Mouse (Mus musculus): Measurements from ENCODE around the gene Cdk14.

Cdk14 gene

DNA sequence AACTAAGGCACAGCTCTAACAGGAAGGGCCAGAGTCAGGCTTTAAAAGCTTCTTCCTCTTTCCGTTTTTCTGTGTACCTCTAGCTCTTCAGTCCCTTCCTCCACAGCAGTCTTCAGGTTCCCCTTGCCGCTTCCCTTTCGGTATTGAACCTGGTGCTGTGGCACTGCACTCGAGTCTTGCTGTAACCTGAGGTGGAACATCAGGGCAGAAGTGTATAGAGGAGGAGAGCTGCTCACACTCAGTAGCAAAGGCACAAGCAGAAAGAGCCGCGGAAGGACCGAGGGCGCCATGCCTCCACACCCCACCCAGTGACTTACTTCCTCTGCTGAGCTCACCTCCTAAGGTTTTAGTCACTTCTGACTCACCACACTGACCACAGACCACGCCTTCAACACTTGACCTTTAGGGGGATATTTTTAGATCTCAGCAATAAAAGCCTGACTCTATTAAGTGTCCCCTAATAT lies at the start of gene Cdk14:
TSS of gene Cdk14 (minus strand) at position 321 of the 464 bp plus-strand sequence.
- peak; percentile 50 to 60 for DNase-seq

DNA sequence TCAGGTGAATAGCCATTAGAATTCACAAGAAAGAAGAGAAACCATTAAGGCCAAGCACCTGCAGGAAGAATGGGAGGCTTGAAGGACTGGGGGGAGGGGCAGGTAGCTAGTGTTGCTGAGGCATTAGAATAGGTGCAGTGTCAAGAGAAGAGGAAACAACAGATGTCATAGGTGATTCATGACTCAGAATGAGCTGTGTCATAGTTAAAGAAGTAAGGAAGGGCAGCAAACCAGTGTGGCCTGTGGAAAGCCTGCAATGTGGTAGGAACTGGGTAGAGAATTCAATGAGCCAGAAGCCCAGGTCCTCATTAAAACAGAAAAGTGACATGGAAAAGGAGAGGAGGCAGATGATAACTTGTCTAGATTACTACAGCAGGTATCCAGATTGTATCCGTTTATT lies 45.1 kb upstream of the Cdk14 start:
- DNase-seq, result no peak

DNA sequence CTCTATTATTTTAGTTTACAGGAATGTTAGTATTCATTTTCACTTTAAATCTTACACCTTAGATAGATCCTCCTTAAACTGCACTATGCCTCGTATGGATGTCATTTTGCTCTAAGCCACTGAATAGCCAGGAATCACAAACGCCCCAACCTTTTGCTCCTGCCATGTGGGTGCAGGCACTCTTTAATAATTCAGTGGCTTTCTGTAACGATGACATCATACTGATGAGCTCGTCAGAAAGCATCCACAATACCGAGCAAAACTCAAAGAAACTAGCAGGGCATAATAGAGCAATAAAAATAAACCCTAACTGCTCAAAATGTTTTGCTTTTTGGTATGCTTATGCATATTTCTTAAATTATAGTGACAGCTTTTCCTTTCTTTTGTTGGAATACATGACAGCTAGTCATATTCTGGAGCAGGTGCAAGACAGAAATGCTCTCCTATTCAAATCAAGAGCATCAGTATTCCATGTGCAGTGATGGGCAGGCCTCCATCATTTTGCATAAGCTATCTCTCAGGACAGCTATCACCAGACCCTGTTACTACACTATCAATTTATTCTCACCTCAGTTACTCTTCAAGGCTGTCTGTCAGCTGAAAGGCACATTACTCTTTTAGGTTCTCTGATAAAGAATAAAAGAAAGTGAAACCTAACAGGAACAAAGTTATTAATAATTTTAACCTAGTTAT lies 11.8 kb upstream of the Cdk14 start:
- no peak for DNase-seq

DNA sequence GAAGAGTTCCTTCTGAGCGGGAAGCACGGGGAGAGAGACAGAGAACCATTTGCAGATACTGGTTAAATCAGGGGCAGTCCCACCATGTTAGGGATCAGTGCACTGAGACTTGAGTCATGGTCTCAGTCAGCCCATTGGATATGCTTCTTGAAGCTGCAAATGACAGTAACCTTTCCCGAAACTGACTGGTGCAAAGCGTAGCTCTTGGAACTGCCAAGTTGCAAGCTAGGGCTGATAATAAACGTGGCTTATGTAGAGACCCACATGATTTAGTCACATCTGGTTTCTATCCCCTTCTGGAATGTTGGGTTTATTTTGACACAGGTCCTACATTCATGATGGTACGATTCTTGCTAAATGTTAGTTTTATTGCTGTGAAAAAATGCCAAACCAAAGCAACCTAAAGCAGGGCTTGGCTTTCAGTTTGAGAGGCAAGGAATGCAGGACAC lies 3.6 kb upstream of the Cdk14 start:
- DNase-seq, result no peak

DNA sequence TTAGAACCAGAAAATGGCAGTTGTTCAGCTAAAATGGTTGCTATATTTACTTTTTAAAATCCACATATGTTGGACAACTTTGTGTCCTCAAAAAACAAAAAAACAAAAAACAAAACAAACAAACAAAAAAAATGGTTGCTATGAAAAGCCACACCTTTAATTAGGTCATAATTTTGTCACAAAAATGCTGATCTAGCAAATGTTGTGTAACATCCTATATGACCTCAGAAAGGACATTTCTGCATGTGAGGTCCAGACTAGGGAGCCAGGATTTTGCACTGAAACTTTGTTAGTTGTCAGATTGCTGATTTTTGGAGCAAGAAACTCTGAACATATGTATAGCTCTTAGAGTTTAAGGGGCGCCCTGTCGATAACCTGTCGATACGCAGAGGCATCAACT lies 3.0 kb upstream of the Cdk14 start:
- DNase-seq, result no peak

DNA sequence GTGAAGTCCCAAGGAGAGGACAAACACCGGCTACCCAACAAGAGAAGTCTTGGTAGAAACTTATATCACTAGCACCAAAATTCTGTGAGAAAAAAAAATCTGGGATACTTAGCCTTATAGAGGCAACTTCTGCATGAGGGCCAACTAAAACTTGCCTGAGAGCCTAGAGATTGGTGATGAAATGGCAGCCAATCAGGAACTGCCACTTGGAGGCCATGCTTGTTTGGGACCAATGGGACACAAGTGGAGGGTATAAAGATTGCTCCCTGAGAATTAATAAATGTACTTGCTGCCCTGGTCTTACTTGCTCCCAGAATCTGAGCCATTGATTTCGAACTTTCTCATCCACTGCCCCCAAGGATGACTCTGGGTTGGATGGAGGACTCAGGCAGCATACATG lies 1.3 kb upstream of the Cdk14 start:
- no peak for DNase-seq

DNA sequence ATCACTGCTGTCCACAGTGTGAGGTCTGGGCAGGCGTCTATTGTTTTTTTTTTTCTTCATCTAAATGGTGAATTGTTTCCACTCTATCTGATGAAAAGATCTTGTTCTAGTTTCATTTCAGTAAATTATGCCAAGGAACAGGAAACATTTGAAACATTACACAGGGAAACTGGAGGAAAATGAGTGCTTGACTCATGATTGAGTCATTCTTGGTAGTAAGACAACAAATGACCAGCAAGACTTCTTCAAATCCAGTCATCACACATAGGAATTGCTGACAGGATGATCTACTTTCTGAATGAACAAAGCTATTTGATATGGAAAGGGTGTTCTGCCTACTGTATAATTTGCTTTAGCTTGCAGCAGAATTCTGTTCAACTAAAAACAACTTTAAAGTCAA lies 859 bp downstream of the Cdk14 start:
- DNase-seq, result no peak

DNA sequence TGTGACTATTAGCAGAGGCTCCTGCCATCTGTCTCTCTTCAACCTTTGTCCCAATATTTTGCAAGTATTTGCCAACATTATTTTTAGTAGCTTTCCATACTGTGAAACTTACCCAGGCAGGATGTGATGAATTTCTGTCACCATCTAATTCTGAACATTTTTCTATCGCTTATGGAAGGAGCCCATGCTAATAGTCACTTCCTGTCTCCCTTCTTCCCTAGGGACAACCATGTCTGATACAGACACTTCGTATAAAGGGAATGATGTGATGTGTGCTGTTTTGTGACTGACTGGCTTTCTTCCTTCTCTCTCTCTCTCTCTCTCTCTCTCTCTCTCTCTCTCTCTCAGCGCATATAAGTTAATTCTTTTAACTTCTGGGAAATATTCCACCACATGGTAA lies 5.3 kb downstream of the Cdk14 start:
- no peak for DNase-seq

DNA sequence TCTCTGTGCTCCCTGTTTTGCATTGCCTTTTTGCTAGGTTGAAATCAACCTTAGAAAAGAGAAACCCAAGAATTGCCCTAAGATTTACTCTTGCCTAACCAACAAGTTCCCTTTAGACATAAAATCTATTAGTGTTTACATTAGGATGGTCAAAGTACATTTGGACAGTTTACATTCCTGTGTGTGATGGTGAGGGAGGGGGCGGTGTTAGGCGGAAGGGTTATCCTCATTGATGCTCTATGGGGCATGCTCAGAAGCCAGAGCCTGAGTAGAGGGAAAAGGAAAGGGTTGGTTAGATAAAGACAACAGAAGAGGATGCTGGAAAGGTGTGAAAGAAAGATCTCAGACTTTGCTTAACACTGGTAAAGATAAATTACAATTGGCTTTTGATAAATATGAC lies 8.2 kb downstream of the Cdk14 start:
- no peak for DNase-seq

DNA sequence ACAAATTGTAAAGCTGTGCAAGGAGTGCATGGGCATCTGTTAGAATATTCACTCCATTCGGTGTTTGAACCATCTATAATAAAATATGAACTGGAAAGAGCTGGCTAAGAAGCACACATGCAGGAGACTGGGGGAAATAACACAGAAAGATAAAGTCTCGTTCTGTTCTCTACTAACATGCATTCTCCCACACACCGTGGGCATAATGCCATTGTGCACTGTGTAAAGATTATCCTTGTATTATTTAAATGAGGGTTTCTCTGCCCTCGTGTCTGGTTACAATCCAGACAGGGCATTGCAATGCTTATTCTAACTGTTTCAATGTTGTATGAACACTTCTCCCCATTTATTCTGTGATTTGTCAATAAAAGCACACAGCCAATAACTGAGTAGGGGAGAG lies 18.1 kb downstream of the Cdk14 start:
- DNase-seq, result no peak

DNA sequence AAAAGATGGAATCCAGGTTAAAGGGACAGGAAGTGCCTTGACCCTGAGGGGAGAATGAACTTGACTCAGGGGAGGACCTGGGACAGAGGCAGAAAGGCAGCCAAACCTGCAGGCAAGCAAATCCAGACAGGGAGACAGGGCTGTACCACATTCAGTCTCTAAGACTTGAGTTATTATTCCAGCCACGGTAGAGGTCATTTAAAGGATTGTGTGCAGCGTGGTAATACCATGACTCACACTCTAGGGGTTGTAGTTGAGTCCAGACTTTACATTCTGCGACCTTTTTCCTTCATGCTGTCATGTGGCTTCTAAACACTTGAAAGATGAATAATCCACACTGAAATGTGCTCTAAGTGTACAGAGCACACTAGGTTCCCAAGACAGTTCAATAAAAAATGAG lies 27.3 kb downstream of the Cdk14 start:
- DNase-seq, result no peak

DNA sequence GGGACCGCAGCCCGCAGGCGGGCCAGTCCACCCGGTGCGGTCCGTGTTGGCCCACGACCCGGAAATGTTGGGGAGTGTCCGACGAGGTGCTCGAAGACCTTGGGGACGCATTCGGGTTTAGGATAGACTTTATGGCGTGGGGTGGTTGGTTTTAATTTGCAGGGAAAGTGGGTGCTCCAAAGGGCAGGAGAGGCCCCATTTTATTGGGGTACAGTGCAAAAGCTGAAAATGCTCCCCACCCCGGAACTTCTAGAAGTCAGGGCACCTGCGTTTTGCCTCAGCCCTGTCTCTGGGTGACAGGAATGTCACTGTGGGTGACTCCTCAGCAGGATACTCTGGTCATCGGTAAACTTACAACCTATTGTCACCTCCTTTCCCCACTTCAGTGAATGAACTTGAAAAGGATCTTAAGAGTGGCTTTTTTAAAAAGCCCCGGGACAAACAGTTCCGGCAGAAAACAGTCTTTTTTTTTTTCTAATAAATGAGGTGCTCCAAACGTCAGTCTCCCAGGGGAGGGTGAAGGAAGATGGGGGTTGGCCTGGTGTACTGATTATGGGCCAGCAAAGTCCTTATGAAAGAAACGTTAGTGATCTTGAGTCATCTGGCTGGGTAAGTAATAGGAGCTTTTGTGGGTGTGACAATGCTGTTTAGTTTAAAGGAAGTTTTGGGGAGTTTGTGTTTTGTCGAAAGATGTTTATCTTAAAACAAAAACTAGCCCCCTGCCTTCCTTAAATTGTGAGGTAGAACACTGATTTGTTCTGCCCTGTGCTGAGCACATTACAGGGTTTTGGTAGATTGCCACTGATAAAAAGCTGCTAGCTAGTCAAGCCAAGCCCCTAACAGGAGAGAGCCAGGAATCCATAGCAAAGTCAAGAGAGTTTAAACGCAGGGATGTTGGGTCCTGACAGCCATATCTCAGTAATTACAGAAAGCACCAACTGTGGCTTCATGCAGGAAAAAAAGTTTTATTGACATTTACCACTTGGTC lies 39.1 kb downstream of the Cdk14 start:
- DNase-seq, result no peak

DNA sequence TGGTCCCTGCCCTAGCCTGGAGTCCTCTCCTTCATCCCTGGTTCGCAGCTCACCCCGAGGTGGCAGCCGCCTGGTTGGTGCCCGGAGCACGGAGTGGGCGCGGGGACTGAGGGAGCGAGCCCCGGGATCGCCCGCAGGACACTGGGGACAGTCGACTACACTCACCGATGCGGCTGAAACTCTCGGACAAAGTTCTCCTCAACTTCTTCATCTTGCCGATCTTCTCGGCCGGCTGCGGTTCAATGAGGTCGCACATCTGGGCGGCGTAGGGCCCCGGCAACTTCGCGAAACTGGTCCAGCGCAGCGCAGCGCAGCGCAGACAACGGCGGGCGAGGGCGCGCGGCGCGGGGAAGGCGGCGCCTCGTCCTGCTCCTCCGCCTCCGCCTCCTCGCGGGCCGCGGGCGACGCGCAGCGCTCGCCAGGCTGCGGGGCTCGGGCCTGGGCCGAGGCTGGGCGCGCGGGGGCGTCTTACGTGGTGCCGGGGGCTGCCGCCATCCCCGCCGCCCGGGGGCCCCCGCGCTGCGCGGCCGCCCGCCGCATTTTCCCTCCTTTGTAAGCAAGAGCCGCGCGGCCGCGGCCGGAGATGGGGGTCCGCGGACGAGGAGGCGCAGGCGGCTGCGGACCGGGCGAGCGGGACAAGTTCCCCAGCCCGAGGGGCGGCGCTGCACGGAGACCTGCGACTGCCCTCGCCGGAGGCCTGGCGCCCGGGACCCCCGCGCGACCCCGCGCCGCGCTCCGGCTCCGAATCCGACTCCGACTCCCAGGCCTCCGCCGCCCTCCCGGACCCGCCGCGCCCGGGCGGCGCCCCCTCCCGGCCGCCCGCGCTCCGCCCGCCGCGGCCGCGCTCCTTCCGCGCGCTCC lies 40.0 kb downstream of the Cdk14 start:
- peak; percentile 14 to 45 for DNase-seq

DNA sequence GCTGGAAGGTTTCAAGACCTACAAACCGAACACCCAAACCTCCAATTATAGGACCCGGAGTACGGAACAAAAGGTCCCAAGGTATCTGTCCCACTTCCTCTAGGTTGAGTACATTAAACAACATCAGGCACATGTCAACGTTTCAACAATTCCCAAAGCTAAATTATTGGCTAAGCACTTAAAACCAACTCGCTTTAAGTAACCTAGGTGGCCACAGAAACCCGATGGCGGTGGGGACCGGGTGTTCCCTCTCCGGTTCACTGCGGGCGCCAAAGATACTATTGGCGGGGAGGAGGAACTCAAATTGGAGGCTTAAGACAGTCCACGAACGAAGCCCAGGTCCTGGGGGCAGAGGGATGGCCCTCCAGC lies 40.6 kb downstream of the Cdk14 start:
- DNase-seq, result peak in 1 of 2 experiments; percentile 13

DNA sequence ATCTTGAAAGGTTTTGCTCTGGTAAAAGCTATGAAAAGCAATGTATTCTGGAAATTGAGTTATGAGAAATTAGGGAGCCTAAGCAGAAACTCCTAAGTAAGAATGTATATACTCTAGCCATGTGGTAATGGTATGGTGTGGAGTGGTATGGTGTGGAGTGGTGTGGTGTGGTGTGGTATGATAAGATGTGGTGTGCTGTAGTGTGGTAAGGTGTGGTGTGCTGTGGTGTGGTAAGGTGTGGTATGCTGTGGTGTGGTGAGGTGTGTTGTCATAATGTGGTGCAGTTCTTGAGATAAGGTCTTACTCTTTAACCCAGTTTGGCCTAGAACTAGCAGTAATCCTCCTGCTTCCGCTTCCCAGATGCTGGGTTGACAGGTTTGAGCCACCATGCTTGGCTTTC lies 45.7 kb downstream of the Cdk14 start:
- DNase-seq, result no peak

DNA sequence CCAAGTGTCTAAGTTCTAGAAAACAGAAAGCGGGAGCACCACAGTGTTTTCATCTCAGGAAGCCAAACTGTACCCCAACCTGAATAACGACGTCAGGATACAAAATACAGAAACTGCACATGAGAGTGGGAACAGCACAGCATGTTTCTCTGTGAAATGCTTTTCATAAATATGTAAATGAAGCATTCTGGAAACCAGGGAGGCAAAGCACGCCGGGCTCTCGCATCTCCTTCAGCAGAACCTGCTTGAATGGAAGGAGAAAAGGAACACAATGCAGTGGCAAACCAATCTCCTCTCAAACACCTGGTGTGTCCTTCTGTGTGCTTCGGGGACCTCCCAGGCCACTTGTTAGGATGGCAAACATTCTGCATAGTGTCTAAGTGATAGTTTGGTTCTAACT lies 46.6 kb downstream of the Cdk14 start:
- no peak for DNase-seq

DNA sequence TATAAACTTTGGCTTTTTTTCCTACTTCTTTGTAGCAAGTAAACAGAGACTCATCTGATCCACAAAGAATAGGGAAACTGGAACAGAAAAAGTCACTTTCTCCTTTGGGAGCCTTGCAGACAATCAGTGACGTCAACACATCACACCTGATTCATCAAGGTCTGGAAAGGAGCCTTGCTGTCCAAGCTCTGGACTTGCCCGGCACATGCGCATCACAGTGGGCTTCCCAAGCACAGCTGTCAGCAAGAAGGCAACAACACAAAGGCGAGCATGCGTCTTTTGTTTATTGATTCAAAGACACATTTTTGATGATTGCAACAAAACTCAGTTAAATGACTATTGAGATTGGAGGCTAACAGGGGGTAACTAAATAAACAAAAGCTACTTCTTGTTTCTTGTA lies 47.2 kb downstream of the Cdk14 start:
- no peak for DNase-seq

DNA sequence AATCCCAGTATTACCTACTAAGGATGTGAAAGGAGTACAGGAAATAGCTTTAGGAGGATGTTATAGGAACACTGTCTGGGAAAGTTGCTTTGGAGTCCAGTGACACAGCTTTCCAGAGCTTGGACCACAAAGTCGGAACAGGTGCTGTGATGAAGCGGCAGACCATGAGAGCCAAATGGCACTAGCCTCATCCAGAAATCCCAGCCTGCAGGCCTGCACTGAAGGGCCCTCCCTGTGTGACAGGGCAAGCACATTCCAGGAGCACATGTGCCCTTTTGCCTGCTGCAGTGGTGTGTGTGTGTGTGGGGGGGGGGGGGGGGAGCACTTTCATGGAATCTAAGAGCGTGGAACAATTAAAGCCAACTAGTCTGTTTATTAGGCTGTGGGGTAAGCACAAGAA lies 47.8 kb downstream of the Cdk14 start:
- no peak for DNase-seq

DNA sequence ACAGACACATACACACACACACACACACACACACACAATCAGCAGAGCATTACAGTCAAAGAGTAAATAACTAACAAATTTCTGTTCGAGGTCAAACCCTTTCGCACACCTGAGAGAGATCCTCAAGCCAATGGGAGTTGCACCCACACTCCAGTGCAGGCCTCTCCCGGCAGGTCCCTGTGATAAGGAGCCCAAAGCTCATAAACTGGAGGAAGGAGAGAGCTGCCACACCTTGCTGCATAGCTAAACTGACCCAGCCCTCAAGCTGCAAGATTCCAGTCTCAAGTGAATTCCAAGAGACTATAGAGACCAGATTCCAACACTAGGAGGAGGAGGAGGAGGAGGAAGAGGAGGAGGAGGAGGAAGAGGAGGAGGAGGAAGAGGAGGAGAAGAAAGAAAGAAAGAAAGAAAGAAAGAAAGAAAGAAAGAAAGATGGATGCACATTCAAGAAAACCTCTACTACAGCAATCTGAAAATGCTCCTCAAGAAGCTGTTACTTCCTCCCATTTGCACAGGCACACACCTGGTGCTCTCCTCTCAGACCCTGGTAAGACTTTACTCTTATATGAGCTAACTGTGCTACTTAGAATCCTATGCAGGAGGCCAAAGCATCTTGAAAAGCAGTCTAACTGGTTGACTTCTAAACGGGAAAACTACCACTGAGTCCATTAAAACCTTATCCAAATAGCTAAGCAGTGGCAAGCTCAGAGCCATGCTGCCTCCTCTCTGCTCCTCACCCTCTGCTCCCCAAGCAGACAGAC lies 49.6 kb downstream of the Cdk14 start:
- DNase-seq, result no peak

DNA sequence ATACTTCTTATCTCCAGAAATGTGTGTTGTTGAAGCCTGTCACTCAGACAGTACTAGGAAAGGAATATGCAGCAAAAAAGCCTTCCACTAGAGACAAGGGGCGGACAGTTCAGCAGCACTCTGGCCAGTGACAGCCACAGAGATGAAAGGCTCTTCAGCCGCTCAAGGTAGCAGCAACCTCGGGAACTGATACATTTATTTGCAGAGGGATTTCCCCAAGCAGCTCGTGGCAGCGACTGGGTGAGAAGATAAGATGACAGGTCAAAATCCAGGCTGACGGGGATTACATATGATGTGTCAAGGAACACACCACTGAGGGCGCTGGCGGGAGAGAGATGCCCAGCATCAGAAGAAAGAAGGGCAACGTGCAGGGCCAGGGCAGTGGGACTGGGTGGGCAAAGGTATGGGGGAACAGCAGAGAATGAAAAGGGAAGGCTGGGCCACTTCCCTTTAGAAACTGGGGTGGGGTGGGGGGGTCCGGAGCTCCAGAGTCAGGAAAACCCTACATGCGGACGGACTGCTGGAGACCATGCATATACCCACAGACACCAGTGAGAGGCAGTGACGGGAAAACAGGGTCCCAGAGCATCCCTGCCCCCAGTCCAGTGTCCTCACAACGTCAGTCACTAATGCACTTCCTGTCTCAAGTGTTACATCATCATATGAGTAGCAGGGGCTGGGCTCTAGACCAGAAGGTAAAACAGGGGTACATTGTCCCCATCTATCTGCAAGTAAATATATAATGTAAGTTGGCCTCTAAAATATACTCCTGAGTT lies 51.5 kb downstream of the Cdk14 start:
- no peak for DNase-seq

DNA sequence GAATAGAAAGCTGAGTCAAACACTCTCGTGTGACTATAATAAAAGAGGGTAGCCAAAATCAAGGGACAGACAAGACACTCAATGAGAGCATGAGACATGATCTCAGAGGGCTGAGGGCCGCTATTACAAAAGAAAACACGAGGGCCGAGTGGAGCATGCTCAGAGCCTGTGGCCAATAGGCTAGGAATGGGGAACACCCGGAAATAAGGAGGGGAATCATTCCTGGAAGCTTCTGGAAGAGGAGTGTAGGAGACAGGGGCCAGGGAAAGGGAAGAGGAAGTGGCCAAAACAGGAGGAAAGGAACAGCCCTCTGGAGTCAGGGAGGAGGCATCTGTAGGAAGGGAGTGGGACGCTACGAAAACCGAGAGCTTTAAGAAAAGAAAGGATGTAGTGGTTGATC lies 52.6 kb downstream of the Cdk14 start:
- no peak for DNase-seq
